Mouse (Mus musculus) testis, adult 2 months (tissue): ENCODE results near the gene Veph1. TPM values are rescaled to one million over a fixed set of nuclear protein-coding genes. Genes with fewer than 3 reads are reported as not detected.

Experiments used
- H3K27ac ChIP-seq: fragments of 200-500 bp; 2 replicates; pipeline ENCODE4 v1.5.1; 2012; ENCODE audit warnings: low read depth, low read length; ENCODE audit not compliant: control insufficient read depth, insufficient read depth
- H3K27me3 ChIP-seq: fragments of 200-500 bp; 2 replicates; pipeline ENCODE4 v1.6.1; 2012; ENCODE audit warnings: mild to moderate bottlenecking, low read length, moderate library complexity; ENCODE audit not compliant: control insufficient read depth, insufficient read depth
- H3K36me3 ChIP-seq: fragments of 200-500 bp; 2 replicates; pipeline ENCODE4 v1.6.1; 2012; ENCODE audit warnings: mild to moderate bottlenecking, low read length; ENCODE audit not compliant: control insufficient read depth, insufficient read depth
- H3K4me1 ChIP-seq: fragments of 200-500 bp; 2 replicates; pipeline ENCODE4 v1.6.1; 2012; ENCODE audit warnings: low read length; ENCODE audit not compliant: control insufficient read depth, insufficient read depth
- H3K4me3 ChIP-seq: fragments of 200-500 bp; 2 replicates; pipeline ENCODE4 v1.5.1; 2012; ENCODE audit warnings: low read depth, mild to moderate bottlenecking, low read length, moderate library complexity, mixed read lengths; ENCODE audit not compliant: control insufficient read depth
- CTCF ChIP-seq: fragments of 200-500 bp; IDR thresholded peaks from 2 replicates; pipeline ENCODE4 v1.5.1; 2012; ENCODE audit warnings: low read depth, mild to moderate bottlenecking, inconsistent platforms, low read length, moderate library complexity; ENCODE audit not compliant: control insufficient read depth, insufficient read depth, insufficient replicate concordance
- POLR2A ChIP-seq: fragments of 200-500 bp; IDR thresholded peaks from 2 replicates; pipeline ENCODE4 v1.6.1; 2012; ENCODE audit warnings: low read depth, mild to moderate bottlenecking, inconsistent platforms, low read length, moderate library complexity; ENCODE audit not compliant: control insufficient read depth
- polyA plus RNA-seq: library from polyadenylated mRNA; depleted of rRNA; stranded (reverse); fragments of >200 nt; gene quantifications from 2 replicates; pipeline ENCODE4 v1.2.3, GENCODE M21; 2012; rRNA removed

The Veph1 gene
- 0.14 and 0.19 TPM in 2 replicates for polyA plus RNA-seq

GRCm38 (mm10) chr3:66296545-66296944 is at the start of gene Veph1:
TSS of gene Veph1 (minus strand) at chr3:66296837.
- no peak for TF ChIP-seq POLR2A
- TF ChIP-seq CTCF: no peak
- H3K27ac ChIP-seq: no peak within 1 kb of the TSS
- H3K4me3 ChIP-seq: no peak within 1 kb of the TSS
- peaks cover 3% of the 10 kb centered on the region for H3K4me1 ChIP-seq
- H3K36me3 ChIP-seq: no peaks in the 10 kb centered on the region
- H3K27me3 ChIP-seq: no peaks in the 10 kb centered on the region

- Histone ChIP-seq H3K36me3 (no peaks in the 10 kb centered on the region), H3K27me3 (no peaks in the 10 kb centered on the region), H3K4me3 (no peak overlapping the region), H3K4me1 (no peaks in the 10 kb centered on the region), H3K27ac (no peak overlapping the region)
- no peak for TF ChIP-seq POLR2A
- TF ChIP-seq CTCF: no peak
Observed at GRCm38 (mm10) chr3:66340742-66341141, 44.1 kb upstream of the Veph1 start.

- TF ChIP-seq CTCF (no peak), POLR2A (no peak)
- peaks cover 4% of the 10 kb centered on the region for H3K4me1 ChIP-seq
- H3K27ac ChIP-seq: no peak overlapping the region
- no peaks in the 10 kb centered on the region for H3K27me3 ChIP-seq
- H3K4me3 ChIP-seq: no peak overlapping the region
- no peaks in the 10 kb centered on the region for H3K36me3 ChIP-seq
Observed at GRCm38 (mm10) chr3:66332401-66332729, 35.7 kb upstream of the Veph1 start.

GRCm38 (mm10) chr3:66331592-66332400 is 35.2 kb upstream of the Veph1 start:
- Histone ChIP-seq H3K4me3 (peak overlapping the region; percentile 5; the same call in 1 of the 2 replicates), H3K27ac (no peak overlapping the region), H3K4me1 (peaks cover 4% of the 10 kb centered on the region), H3K36me3 (no peaks in the 10 kb centered on the region), H3K27me3 (no peaks in the 10 kb centered on the region)
- peak; percentile 15; the same call in 1 of the 2 replicates for TF ChIP-seq CTCF
- TF ChIP-seq POLR2A: no peak

GRCm38 (mm10) chr3:66330896-66331579 is 34.4 kb upstream of the Veph1 start:
- no peak for TF ChIP-seq CTCF
- TF ChIP-seq POLR2A: no peak
- Histone ChIP-seq H3K4me3 (peak overlapping the region; percentile 1; the same call in 1 of the 2 replicates), H3K4me1 (peaks cover 4% of the 10 kb centered on the region), H3K27me3 (no peaks in the 10 kb centered on the region), H3K27ac (no peak overlapping the region), H3K36me3 (no peaks in the 10 kb centered on the region)

- Histone ChIP-seq H3K27me3 (no peaks in the 10 kb centered on the region), H3K4me1 (peaks cover 2% of the 10 kb centered on the region; the same call in 1 of the 2 replicates), H3K36me3 (no peaks in the 10 kb centered on the region), H3K4me3 (no peak overlapping the region), H3K27ac (no peak overlapping the region)
- TF ChIP-seq CTCF (no peak), POLR2A (no peak)
Observed at GRCm38 (mm10) chr3:66325962-66326834, 29.6 kb upstream of the Veph1 start.
